Mouse (Mus musculus): ENCODE results near the gene Vmn1r192. TPM values are rescaled to one million over a fixed set of nuclear protein-coding genes. Genes with fewer than 3 reads are reported as not detected.

Gene Vmn1r192
- polyA plus RNA-seq (2012) = not detected in 2 replicates

GRCm38 (mm10) chr13:22191041-22191440 is at the start of gene Vmn1r192:
Gene Vmn1r192 (minus strand): TSS chr13:22191141.

DNA sequence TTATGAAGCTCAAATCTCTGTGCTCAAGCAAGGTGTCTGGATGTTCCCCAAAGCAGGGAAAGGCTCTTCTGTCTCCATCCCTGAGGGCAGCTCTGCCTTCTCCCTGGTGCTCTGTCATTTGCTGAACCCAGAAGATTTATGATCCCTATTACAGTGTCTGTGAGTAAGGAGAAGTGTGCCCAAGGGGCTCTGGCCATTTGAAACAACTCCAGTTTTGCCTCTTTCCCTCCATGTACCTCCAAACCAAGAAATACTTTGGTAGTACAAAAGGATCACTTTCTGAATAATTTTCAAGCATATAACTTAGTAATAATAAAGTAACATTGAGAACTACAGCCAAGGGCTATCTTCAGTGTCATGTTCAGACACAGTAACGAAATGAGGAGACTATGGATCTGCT is 32.1 kb upstream of the Vmn1r192 start, which contains the start of gene Vmn1r193:
Gene Vmn1r193 (minus strand): TSS at position 101 of the 400 bp plus-strand sequence.

GRCm38 (mm10) chr13:22183869-22184268 is 7.1 kb downstream of the Vmn1r192 start, which contains the start of gene Vmn1r191:
Gene Vmn1r191 (minus strand): TSS chr13:22183969.

Other genes with a start within 250 kb of the Vmn1r192 start
- gene Zfp184, start 246.0 kb downstream of the Vmn1r192 start, polyA plus RNA-seq (2012) = 0.39 and 0.64 TPM in 2 replicates
- 0.06 TPM in 1 of 2 replicates, not detected in the other for gene Pom121l2, start 209.9 kb downstream of the Vmn1r192 start, polyA plus RNA-seq (2012)
- 3.2 and 6.9 TPM in 2 replicates for gene Prss16, start 181.4 kb downstream of the Vmn1r192 start, polyA plus RNA-seq (2012)
- 5.4 and 12.3 TPM in 2 replicates for gene Hist1h2ah, start 155.6 kb downstream of the Vmn1r192 start, polyA plus RNA-seq (2012)
- 15.0 and 17.1 TPM in 2 replicates for gene Hist1h2bk, start 155.3 kb downstream of the Vmn1r192 start, polyA plus RNA-seq (2012)
- 56.9 and 64.7 TPM in 2 replicates for gene Hist1h4i, start 149.8 kb downstream of the Vmn1r192 start, polyA plus RNA-seq (2012)
- 31.0 and 38.1 TPM in 2 replicates for gene Hist1h2ag, start 148.2 kb downstream of the Vmn1r192 start, polyA plus RNA-seq (2012)
- gene Hist1h2bj, start 147.9 kb downstream of the Vmn1r192 start, polyA plus RNA-seq (2012) = 32.2 and 35.1 TPM in 2 replicates
- gene Vmn1r188, start 106.7 kb downstream of the Vmn1r192 start, polyA plus RNA-seq (2012) = not detected in 2 replicates
- gene Vmn1r189, start 85.3 kb downstream of the Vmn1r192 start, polyA plus RNA-seq (2012) = not detected in 2 replicates
- gene Vmn1r191, start 7.2 kb downstream of the Vmn1r192 start, polyA plus RNA-seq (2012) = not detected in 2 replicates
- 0.02 TPM in 1 of 2 replicates, not detected in the other for gene Vmn1r193, start 32.0 kb upstream of the Vmn1r192 start, polyA plus RNA-seq (2012)
- not detected in 2 replicates for gene Vmn1r194, start 53.1 kb upstream of the Vmn1r192 start, polyA plus RNA-seq (2012)
- not detected in 2 replicates for gene Vmn1r195, start 79.4 kb upstream of the Vmn1r192 start, polyA plus RNA-seq (2012)
- not detected in 2 replicates for gene Vmn1r196, start 98.8 kb upstream of the Vmn1r192 start, polyA plus RNA-seq (2012)
- gene Vmn1r197, start 133.4 kb upstream of the Vmn1r192 start, polyA plus RNA-seq (2012) = not detected in 2 replicates
- gene Vmn1r198, start 159.2 kb upstream of the Vmn1r192 start, polyA plus RNA-seq (2012) = not detected in 2 replicates
- gene Vmn1r199, start 188.7 kb upstream of the Vmn1r192 start, polyA plus RNA-seq (2012) = not detected in 2 replicates
- gene Vmn1r200, start 199.2 kb upstream of the Vmn1r192 start, polyA plus RNA-seq (2012) = not detected in 2 replicates